22 mouse cellular contexts compared by ENCODE assay signal in the genomic region with DNA sequence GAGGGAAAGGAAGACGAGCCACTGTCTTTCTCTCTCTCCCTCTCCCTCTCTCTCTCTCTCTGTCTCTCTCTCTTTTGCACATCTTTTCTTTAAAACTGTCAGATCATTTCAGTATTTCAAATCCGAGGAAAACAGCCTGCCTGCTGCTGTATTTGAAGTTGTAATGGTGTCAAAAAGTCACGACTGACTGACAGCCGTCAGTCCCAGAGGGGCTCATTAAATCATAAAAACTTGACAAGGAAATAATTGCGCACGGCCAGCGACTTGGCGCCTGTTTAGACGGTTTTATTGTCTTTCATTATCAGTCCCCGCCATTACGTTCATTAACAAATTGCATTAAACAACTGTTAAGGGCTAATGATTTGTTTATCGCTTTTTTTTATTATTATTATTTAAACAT.
A peak's percentile ranks its signal among the peaks of the same experiment; 100 is the strongest.
DNase-seq lines count a peak whose midpoint lies in the region; ATAC-seq and TF ChIP-seq lines count a peak whose summit lies in the region.
"Had no signal": no experiment of that assay in that cellular context is flagged by ENCODE, and none has a peak within 500 bp of the region (broad histone marks: within the 10 kb centered on the region; RNA-seq: fewer than 3 reads in every experiment).

No protein-coding gene starts in this region.

- intact Hi-C loops in gastrocnemius, postnatal 36 days (cut with DNase I) = no loop called here

- WGBS in forebrain, embryonic 11.5 days = 42% methylated on average over 12 of the region's 12 CpGs
- WGBS in hindbrain, postnatal 0 days = 57% methylated on average over 12 of the region's 12 CpGs
- 31% methylated on average over 12 of the region's 12 CpGs for WGBS in midbrain, embryonic 15.5 days

- peaks cover 5% of the 10 kb centered on the region for H3K4me1 ChIP-seq in forebrain, embryonic 11.5 days (replicated peaks; ENCODE audit: control insufficient read depth, insufficient read depth, low read length)
- H3K4me1 ChIP-seq in hindbrain, postnatal 0 days (ENCODE audit: insufficient read depth, low read length) = no peaks in the 10 kb centered on the region
- peaks cover 55% of the 10 kb centered on the region for H3K4me1 ChIP-seq in midbrain, embryonic 15.5 days

- H3K27ac ChIP-seq in forebrain, embryonic 11.5 days (ENCODE audit: low read depth, low read length) = no peak overlapping the region
- H3K27ac ChIP-seq in hindbrain, postnatal 0 days = no peak overlapping the region
- peak overlapping the region; percentile 85 for H3K27ac ChIP-seq in midbrain, embryonic 15.5 days
- H3K27ac ChIP-seq: liver, embryonic 15.5 days; stomach, embryonic 15.5 days had no signal

- no peak overlapping the region for H3K4me3 ChIP-seq in forebrain, embryonic 11.5 days (ENCODE audit: low read depth, low read length)
- no peak overlapping the region for H3K4me3 ChIP-seq in hindbrain, postnatal 0 days (ENCODE audit: low read length)
- no peak overlapping the region for H3K4me3 ChIP-seq in midbrain, embryonic 15.5 days
- H3K4me3 ChIP-seq: liver, embryonic 15.5 days; stomach, embryonic 15.5 days had no signal

- ATAC-seq in forebrain, embryonic 11.5 days (replicated peaks; ENCODE audit: low FRiP score) = no peak; the same call in 1 of the 2 replicates
- no peak for ATAC-seq in hindbrain, postnatal 0 days
- ATAC-seq in midbrain, embryonic 15.5 days (replicated peaks) = peak; percentile 43
- no peak for ATAC-seq in frontal cortex, adult (ENCODE audit: low TSS enrichment)
- ATAC-seq: activated CD4-positive, CD25-positive, alpha-beta regulatory T cell, adult 4 months; inflammation-experienced regulatory T-cells, adult 6 months; lung, postnatal 0 days; Patski had no signal

- TF ChIP-seq POLR2A in brain, embryonic 14.5 days (IDR thresholded peaks at IDR 0.05; ENCODE audit: borderline replicate concordance, extremely low read depth, insufficient read depth, insufficient read length, poor library complexity, severe bottlenecking) = no peak

- peaks cover 6% of the 10 kb centered on the region; the same call in 1 of the 2 replicates for H3K27me3 ChIP-seq in forebrain, embryonic 11.5 days (ENCODE audit: control insufficient read depth, insufficient read depth, low read length)
- no peaks in the 10 kb centered on the region for H3K27me3 ChIP-seq in hindbrain, postnatal 0 days (ENCODE audit: insufficient read depth, low read length)
- no peaks in the 10 kb centered on the region for H3K27me3 ChIP-seq in midbrain, embryonic 15.5 days (replicated peaks)
- H3K27me3 ChIP-seq: liver, embryonic 15.5 days; Patski; stomach, embryonic 15.5 days had no signal

- H3K9ac ChIP-seq in forebrain, embryonic 11.5 days (ENCODE audit: low read length) = no peak overlapping the region
- no peak overlapping the region for H3K9ac ChIP-seq in hindbrain, postnatal 0 days (replicated peaks; ENCODE audit: low read length)
- H3K9ac ChIP-seq in midbrain, embryonic 15.5 days = no peak overlapping the region
- H3K9ac ChIP-seq: liver, embryonic 15.5 days; stomach, embryonic 15.5 days had no signal

- peak overlapping the region; percentile 37; the same call in 1 of the 2 replicates for H3K4me2 ChIP-seq in forebrain, embryonic 11.5 days (ENCODE audit: low read depth, low read length, severe bottlenecking)
- peak overlapping the region; percentile 6; the same call in 1 of the 2 replicates for H3K4me2 ChIP-seq in hindbrain, postnatal 0 days (ENCODE audit: low read depth, low read length)
- H3K4me2 ChIP-seq in midbrain, embryonic 15.5 days = peak overlapping the region; percentile 35
- H3K4me2 ChIP-seq: liver, embryonic 15.5 days; stomach, embryonic 15.5 days had no signal

- no peak for TF ChIP-seq CTCF in brain, embryonic 14.5 days (IDR thresholded peaks at IDR 0.05; ENCODE audit: borderline replicate concordance, extremely low read depth, insufficient read depth, insufficient read length)
- TF ChIP-seq CTCF in hindbrain, postnatal 0 days (IDR thresholded peaks at IDR 0.05; ENCODE audit: low read depth) = no peak

- H3K36me3 ChIP-seq in forebrain, embryonic 11.5 days (ENCODE audit: control insufficient read depth, insufficient read depth, low read length) = no peaks in the 10 kb centered on the region
- H3K36me3 ChIP-seq in hindbrain, postnatal 0 days (ENCODE audit: insufficient read depth, low read length) = no peaks in the 10 kb centered on the region
- no peaks in the 10 kb centered on the region for H3K36me3 ChIP-seq in midbrain, embryonic 15.5 days (replicated peaks)
- H3K36me3 ChIP-seq: liver, embryonic 15.5 days; stomach, embryonic 15.5 days had no signal

- DNase-seq in brain, embryonic 14.5 days (ENCODE audit: low read depth) = peak; percentile 87
- DNase-seq in forebrain, embryonic 11.5 days (ENCODE audit: low spot score) = no peak
- no peak for DNase-seq in hindbrain, postnatal 0 days (ENCODE audit: low spot score)
- no peak for DNase-seq in right cerebral cortex, postnatal 10 days (ENCODE audit: low spot score in 2 of 2)
- DNase-seq in gastrocnemius, postnatal 36 days = no peak
- DNase-seq: adrenal gland, postnatal 14 days; cerebellum, adult 9-11 months; gastrocnemius, postnatal 25 days; heart, postnatal 10 days; kidney, adult 9 months; kidney, postnatal 36 days; left cerebral cortex, postnatal 4 days; right cerebral cortex, postnatal 14 days; thymus, adult 2 months had no signal

- no peaks in the 10 kb centered on the region for H3K9me3 ChIP-seq in forebrain, embryonic 11.5 days (ENCODE audit: control insufficient read depth, low read length)
- no peaks in the 10 kb centered on the region for H3K9me3 ChIP-seq in hindbrain, postnatal 0 days (ENCODE audit: low read length)
- no peaks in the 10 kb centered on the region for H3K9me3 ChIP-seq in midbrain, embryonic 15.5 days
- H3K9me3 ChIP-seq: liver, embryonic 15.5 days; stomach, embryonic 15.5 days had no signal
